Mouse (Mus musculus) kidney, adult 2 months (tissue): Measurements from ENCODE around the gene Sparcl1.

ENCODE experiments used
- CTCF ChIP-seq: fragments of 200-500 bp; conservative IDR thresholded peaks from 2 replicates; pipeline ENCODE4 v1.5.1; 2011; ENCODE audit warnings: low read depth, mild to moderate bottlenecking, control low read depth, low read length, moderate library complexity, mixed read lengths; ENCODE audit not compliant: insufficient read depth, insufficient read length
- POLR2A ChIP-seq: fragments of 200-500 bp; IDR thresholded peaks from one replicate; pipeline ENCODE4 v1.6.1; 2011; ENCODE audit warnings: low read depth, low read length, control low read depth

- no peak for TF ChIP-seq CTCF
- no peak for TF ChIP-seq POLR2A
These were observed 41.2 kb downstream of the Sparcl1 start for GRCm38 (mm10) chr5:104072272-104072886.
